Mouse (Mus musculus) spleen, adult 2 months (tissue): ENCODE results near the gene Phf5a.

Source experiments
- CTCF ChIP-seq: fragments of 200-500 bp; IDR thresholded peaks from 2 replicates; pipeline ENCODE4 v1.5.1; 2011; ENCODE audit warnings: mild to moderate bottlenecking, inconsistent platforms; ENCODE audit not compliant: insufficient read depth, insufficient read length, insufficient replicate concordance; ENCODE audit errors: extremely low read depth
- POLR2A ChIP-seq: fragments of 200-500 bp; IDR thresholded peaks from 2 replicates; pipeline ENCODE4 v1.6.1; 2011; ENCODE audit warnings: low read depth, low read length, inconsistent platforms

GRCm38 (mm10) chr15:81871604-81872261 lies at the start of gene Phf5a:
- TF ChIP-seq CTCF (no peak), POLR2A (peak; percentile 7)
